Mouse (Mus musculus) thymus, postnatal 25 days (tissue): ENCODE data around the gene Gm48551.

ENCODE experiments used
- DNase-seq: peaks from one replicate; pipeline ENCODE4 v3.0.0; 2022

The Gm48551 gene

GRCm38 (mm10) chr10:81385603-81386306, 1.5 kb downstream of the Gm48551 start:
- DNase-seq: no peak

GRCm38 (mm10) chr10:81387716-81388115, 3.5 kb downstream of the Gm48551 start:
- DNase-seq: no peak

GRCm38 (mm10) chr10:81388505-81389055, 4.3 kb downstream of the Gm48551 start, which contains the start of gene Gm48552:
Gene Gm48552, plus strand, starts transcription at chr10:81389005.
- DNase-seq: no peak

GRCm38 (mm10) chr10:81389373-81389772, 5.1 kb downstream of the Gm48551 start:
- DNase-seq: no peak

GRCm38 (mm10) chr10:81389801-81390677, 5.8 kb downstream of the Gm48551 start:
- DNase-seq: peak; percentile 78

GRCm38 (mm10) chr10:81390678-81390965, 6.4 kb downstream of the Gm48551 start:
- no peak for DNase-seq

- DNase-seq: no peak
These were observed 8.0 kb downstream of the Gm48551 start for GRCm38 (mm10) chr10:81392270-81392669.

GRCm38 (mm10) chr10:81392781-81393185, 8.5 kb downstream of the Gm48551 start, which contains the start of gene Smim24:
Gene Smim24, plus strand, starts transcription at chr10:81393051.
- peak; percentile 25 for DNase-seq

- DNase-seq: peak; percentile 77
These were observed 9.3 kb downstream of the Gm48551 start for GRCm38 (mm10) chr10:81393456-81394063.

GRCm38 (mm10) chr10:81395127-81395526, 10.9 kb downstream of the Gm48551 start:
- peak; percentile 74 for DNase-seq

GRCm38 (mm10) chr10:81395865-81396264, 11.6 kb downstream of the Gm48551 start:
- no peak for DNase-seq

- DNase-seq: peak; percentile 54
These were observed 12.5 kb downstream of the Gm48551 start for GRCm38 (mm10) chr10:81396749-81397148.

GRCm38 (mm10) chr10:81399296-81399695, 15.0 kb downstream of the Gm48551 start:
- no peak for DNase-seq

GRCm38 (mm10) chr10:81399798-81400308, 15.6 kb downstream of the Gm48551 start:
- DNase-seq: no peak

- DNase-seq: no peak
These were observed 16.3 kb downstream of the Gm48551 start for GRCm38 (mm10) chr10:81400371-81401204.

- DNase-seq: no peak
These were observed 16.9 kb downstream of the Gm48551 start for GRCm38 (mm10) chr10:81401205-81401520.

GRCm38 (mm10) chr10:81401521-81402226, 17.4 kb downstream of the Gm48551 start:
- DNase-seq: no peak

GRCm38 (mm10) chr10:81402227-81402765, 18.0 kb downstream of the Gm48551 start:
- no peak for DNase-seq

GRCm38 (mm10) chr10:81403511-81403910, 19.2 kb downstream of the Gm48551 start:
- no peak for DNase-seq

GRCm38 (mm10) chr10:81404082-81404481, 19.8 kb downstream of the Gm48551 start:
- no peak for DNase-seq

- DNase-seq: no peak
These were observed 20.5 kb downstream of the Gm48551 start for GRCm38 (mm10) chr10:81404720-81405119.
